Mouse (Mus musculus): Measurements from ENCODE around the gene Mbnl2. TPM values are rescaled to one million over a fixed set of nuclear protein-coding genes. Genes with fewer than 3 reads are reported as not detected.

Gene Mbnl2
- polyA plus RNA-seq, 1 experiment: 18.9 TPM

DNA sequence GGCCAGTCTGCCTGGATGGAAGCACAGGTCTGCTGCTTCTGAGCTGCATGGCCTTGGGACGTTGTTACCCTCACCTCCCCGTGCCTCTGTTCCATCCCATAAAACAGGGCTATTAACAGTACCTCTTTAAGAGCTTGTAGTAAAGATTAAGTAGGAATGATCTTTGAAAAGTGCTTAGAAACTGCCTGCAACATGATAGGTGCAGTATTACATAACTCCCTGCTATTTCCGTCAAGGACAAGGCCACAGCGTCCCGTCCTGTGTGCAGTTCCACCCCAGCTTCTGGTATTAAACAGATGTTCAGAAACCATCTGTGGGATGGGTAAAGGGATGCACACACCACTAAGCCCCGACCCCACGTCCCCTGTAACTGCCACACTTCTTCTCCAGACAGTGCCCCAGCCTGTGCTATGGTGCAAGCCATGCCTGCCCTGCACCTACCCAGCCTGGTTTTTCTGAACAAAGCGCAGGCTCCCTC is 93.5 kb downstream of the Mbnl2 start:
- Histone ChIP-seq H3K27ac (ENCODE audit: insufficient read depth, low read length) (no peak overlapping the region), H3K4me1 (ENCODE audit: control insufficient read depth, insufficient read depth, insufficient read length) (peaks cover 12% of the 10 kb centered on the region), H3K36me3 (ENCODE audit: control insufficient read depth, insufficient read depth, low read length) (no peaks in the 10 kb centered on the region), H3K4me3 (ENCODE audit: extremely low read depth, insufficient read depth, insufficient read length) (no peak overlapping the region), H3K27me3 (ENCODE audit: control insufficient read depth, insufficient read depth, low read length) (no peaks in the 10 kb centered on the region)
- DNase-seq (ENCODE audit: low read depth in 1 of 2, low spot score in 2 of 2): no peak
- no peak for TF ChIP-seq CTCF (IDR thresholded peaks at IDR 0.05; ENCODE audit: extremely low read depth, insufficient read depth, insufficient read length, insufficient replicate concordance)
- TF ChIP-seq POLR2A (IDR thresholded peaks at IDR 0.05; ENCODE audit: low read depth, low read length): no peak
- 54% methylated on average over 8 of the region's 8 CpGs for WGBS

DNA sequence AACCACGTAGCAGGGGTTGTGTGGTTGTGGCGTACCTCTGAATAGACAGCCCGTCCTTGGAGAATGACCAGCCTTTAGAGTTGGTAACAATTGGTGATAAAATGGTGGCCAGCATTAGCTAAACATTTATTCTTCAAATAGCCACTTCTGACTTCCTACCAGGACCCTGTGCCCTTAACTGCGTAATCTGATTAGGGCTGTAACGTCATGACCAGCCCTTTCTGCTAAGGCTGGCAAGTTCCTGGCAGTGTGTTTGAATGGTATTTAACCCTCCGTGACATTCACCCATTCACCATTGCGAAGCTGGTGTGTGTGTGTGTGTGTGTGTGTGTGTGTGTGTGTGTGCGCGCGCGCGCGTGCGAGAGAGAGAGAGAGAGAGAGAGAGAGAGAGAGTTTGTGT is 94.6 kb downstream of the Mbnl2 start:
- H3K27ac ChIP-seq (ENCODE audit: insufficient read depth, low read length): no peak overlapping the region
- no peak overlapping the region for H3K4me3 ChIP-seq (ENCODE audit: extremely low read depth, insufficient read depth, insufficient read length)
- no peaks in the 10 kb centered on the region for H3K27me3 ChIP-seq (ENCODE audit: control insufficient read depth, insufficient read depth, low read length)
- DNase-seq (ENCODE audit: low read depth in 1 of 2, low spot score in 2 of 2): no peak
- 90% methylated on average over 14 of the region's 14 CpGs for WGBS
- peaks cover 12% of the 10 kb centered on the region for H3K4me1 ChIP-seq (ENCODE audit: control insufficient read depth, insufficient read depth, insufficient read length)
- TF ChIP-seq CTCF (IDR thresholded peaks at IDR 0.05; ENCODE audit: extremely low read depth, insufficient read depth, insufficient read length, insufficient replicate concordance) (no peak), POLR2A (IDR thresholded peaks at IDR 0.05; ENCODE audit: low read depth, low read length) (no peak)
- H3K36me3 ChIP-seq (ENCODE audit: control insufficient read depth, insufficient read depth, low read length): no peaks in the 10 kb centered on the region

DNA sequence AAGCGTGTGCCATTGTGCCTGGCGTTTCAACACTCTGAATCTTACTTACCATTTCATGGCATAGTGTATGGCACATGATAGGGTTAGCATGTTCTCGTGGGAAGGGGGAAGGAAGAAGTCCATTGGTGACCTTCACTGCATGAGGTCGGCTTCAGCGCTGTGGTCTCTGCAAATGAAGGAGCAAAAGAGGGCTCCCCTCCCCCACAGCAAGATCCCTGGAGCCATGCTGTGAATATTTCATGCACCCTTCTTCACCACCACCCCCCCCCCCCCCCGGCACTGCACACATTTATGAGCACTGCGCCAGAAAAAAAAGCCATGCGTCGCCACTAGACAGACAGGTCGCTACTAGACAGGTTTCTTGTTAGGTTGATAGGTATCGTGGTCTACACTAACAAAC is 95.2 kb downstream of the Mbnl2 start:
- peaks cover 12% of the 10 kb centered on the region for H3K4me1 ChIP-seq (ENCODE audit: control insufficient read depth, insufficient read depth, insufficient read length)
- no peak for TF ChIP-seq CTCF (IDR thresholded peaks at IDR 0.05; ENCODE audit: extremely low read depth, insufficient read depth, insufficient read length, insufficient replicate concordance)
- TF ChIP-seq POLR2A (IDR thresholded peaks at IDR 0.05; ENCODE audit: low read depth, low read length): no peak
- 84% methylated on average over 11 of the region's 11 CpGs for whole genome bisulfite sequencing

DNA sequence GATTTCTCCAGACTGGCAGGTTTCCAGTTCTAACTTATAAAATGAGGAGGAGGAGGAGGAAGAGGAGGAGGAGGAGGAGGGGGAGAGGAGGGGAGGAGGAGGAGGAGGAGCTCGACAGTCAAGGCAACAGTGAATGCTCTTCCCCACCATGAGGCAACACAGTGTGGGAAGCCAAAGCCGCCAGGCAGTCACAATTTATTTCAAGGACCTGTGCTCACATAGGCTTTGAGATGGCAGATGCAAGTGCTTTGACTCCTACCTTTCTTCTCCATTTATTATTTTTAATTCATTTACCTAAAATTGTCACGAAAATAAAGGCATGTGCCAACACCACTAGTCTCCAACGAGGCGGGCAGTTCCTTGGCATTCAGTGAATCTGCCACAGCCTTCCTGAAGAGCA is 95.7 kb downstream of the Mbnl2 start:
- WGBS: 80% methylated on average over 5 of the region's 5 CpGs
- H3K4me3 ChIP-seq (ENCODE audit: extremely low read depth, insufficient read depth, insufficient read length): no peak overlapping the region
- no peaks in the 10 kb centered on the region for H3K27me3 ChIP-seq (ENCODE audit: control insufficient read depth, insufficient read depth, low read length)
- no peak overlapping the region for H3K27ac ChIP-seq (ENCODE audit: insufficient read depth, low read length)
- H3K4me1 ChIP-seq (ENCODE audit: control insufficient read depth, insufficient read depth, insufficient read length): peaks cover 12% of the 10 kb centered on the region
- H3K36me3 ChIP-seq (ENCODE audit: control insufficient read depth, insufficient read depth, low read length): no peaks in the 10 kb centered on the region
- no peak for TF ChIP-seq CTCF (IDR thresholded peaks at IDR 0.05; ENCODE audit: extremely low read depth, insufficient read depth, insufficient read length, insufficient replicate concordance)
- no peak for TF ChIP-seq POLR2A (IDR thresholded peaks at IDR 0.05; ENCODE audit: low read depth, low read length)
- no peak for DNase-seq (ENCODE audit: low read depth in 1 of 2, low spot score in 2 of 2)

More for the DNA sequence above, 95.2 kb downstream of the Mbnl2 start:
- Histone ChIP-seq H3K36me3 (ENCODE audit: control insufficient read depth, insufficient read depth, low read length) (no peaks in the 10 kb centered on the region), H3K4me3 (ENCODE audit: extremely low read depth, insufficient read depth, insufficient read length) (no peak overlapping the region), H3K27me3 (ENCODE audit: control insufficient read depth, insufficient read depth, low read length) (no peaks in the 10 kb centered on the region), H3K27ac (ENCODE audit: insufficient read depth, low read length) (no peak overlapping the region)
- DNase-seq (ENCODE audit: low read depth in 1 of 2, low spot score in 2 of 2): no peak

DNA sequence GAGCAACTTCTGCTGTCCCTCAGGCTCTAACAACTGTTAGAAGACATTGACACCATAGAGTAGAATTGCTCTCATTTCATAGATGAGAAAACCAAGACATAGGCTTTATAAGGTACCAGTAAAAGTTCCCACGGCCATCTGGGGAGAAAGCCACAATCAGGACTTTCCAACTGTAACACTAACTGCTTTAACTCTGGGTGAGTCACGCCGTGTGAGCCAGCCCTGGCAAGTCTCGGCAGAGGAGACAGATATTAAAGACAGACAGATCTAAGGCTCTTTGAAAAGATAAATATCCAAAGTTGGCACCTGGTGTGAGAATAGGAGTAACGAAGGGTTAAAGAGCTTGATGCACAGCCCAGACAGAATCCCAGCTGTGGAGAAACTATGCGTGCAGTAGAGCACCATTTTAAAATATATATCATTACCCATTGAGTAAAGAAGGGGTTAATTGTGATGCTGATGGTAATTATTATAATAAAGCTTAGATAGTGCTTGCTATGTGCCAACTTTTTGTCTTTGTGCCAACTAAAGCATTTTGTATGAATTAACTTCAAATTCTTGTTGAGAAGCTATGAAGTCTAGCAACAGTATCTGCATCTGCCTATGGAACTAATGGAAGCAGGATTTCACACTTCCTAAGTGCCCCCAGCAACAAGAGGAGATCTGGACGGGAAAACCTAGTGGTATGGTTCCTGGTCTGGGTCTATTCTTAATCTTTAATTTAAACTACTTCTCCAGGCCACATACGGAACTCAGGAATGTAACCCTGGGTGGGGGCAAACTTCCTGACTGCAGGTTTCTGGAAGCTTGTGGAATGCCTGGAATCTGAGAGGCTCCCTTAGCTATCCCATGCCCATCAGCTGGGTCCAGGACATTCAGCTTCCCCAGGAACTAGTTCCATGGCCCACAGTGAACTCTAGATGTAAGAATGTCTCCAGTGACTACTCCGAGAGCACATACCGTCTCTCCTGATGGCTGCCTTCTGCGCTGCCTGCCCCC is 97.9 kb downstream of the Mbnl2 start:
- TF ChIP-seq CTCF (IDR thresholded peaks at IDR 0.05; ENCODE audit: extremely low read depth, insufficient read depth, insufficient read length, insufficient replicate concordance) (no peak), POLR2A (IDR thresholded peaks at IDR 0.05; ENCODE audit: low read depth, low read length) (no peak)
- no peaks in the 10 kb centered on the region for H3K27me3 ChIP-seq (ENCODE audit: control insufficient read depth, insufficient read depth, low read length)
- no peak overlapping the region for H3K4me3 ChIP-seq (ENCODE audit: extremely low read depth, insufficient read depth, insufficient read length)
- H3K36me3 ChIP-seq (ENCODE audit: control insufficient read depth, insufficient read depth, low read length): no peaks in the 10 kb centered on the region
- H3K27ac ChIP-seq (ENCODE audit: insufficient read depth, low read length): no peak overlapping the region
- DNase-seq (ENCODE audit: low read depth in 1 of 2, low spot score in 2 of 2): no peak
- peaks cover 6% of the 10 kb centered on the region for H3K4me1 ChIP-seq (ENCODE audit: control insufficient read depth, insufficient read depth, insufficient read length)
- 78% methylated on average over 11 of the region's 11 CpGs for WGBS

DNA sequence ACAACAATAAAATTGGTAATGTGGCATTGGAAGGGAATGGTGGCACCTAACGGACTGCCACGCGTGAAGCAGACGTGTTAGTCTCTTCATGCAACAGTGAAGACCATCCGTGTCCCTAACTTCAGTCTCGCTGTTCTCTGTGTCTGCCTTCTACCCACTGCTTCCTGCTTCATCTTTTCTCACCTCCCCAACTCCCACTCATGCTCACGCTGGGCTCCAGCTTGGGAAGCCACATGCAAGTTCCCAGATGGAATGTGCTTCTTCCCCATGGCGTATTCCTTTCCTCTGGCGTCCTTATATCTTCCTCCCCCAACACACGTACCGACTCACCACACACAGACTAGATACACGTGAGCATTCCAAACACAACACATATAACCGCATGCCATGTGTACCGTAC is 99.3 kb downstream of the Mbnl2 start:
- Histone ChIP-seq H3K36me3 (ENCODE audit: control insufficient read depth, insufficient read depth, low read length) (peaks cover 2% of the 10 kb centered on the region; the same call in 1 of the 2 replicates), H3K27me3 (ENCODE audit: control insufficient read depth, insufficient read depth, low read length) (no peaks in the 10 kb centered on the region)
- 98% methylated on average over 14 of the region's 14 CpGs for WGBS

More for the DNA sequence above, 99.3 kb downstream of the Mbnl2 start:
- Histone ChIP-seq H3K27ac (ENCODE audit: insufficient read depth, low read length) (no peak overlapping the region), H3K4me1 (ENCODE audit: control insufficient read depth, insufficient read depth, insufficient read length) (peaks cover 2% of the 10 kb centered on the region; the same call in 1 of the 2 replicates), H3K4me3 (ENCODE audit: extremely low read depth, insufficient read depth, insufficient read length) (no peak overlapping the region)
- DNase-seq (ENCODE audit: low read depth in 1 of 2, low spot score in 2 of 2): no peak
- TF ChIP-seq CTCF (IDR thresholded peaks at IDR 0.05; ENCODE audit: extremely low read depth, insufficient read depth, insufficient read length, insufficient replicate concordance): no peak
- no peak for TF ChIP-seq POLR2A (IDR thresholded peaks at IDR 0.05; ENCODE audit: low read depth, low read length)
